Mouse (Mus musculus): ENCODE measurements at regions not wholly inside any gene's neighbourhood (a gene's known extent, or its start where the extent isn't known, plus 50 kb on each side); places are given as distances from the start of the nearest gene placed in this dataset.

DNA sequence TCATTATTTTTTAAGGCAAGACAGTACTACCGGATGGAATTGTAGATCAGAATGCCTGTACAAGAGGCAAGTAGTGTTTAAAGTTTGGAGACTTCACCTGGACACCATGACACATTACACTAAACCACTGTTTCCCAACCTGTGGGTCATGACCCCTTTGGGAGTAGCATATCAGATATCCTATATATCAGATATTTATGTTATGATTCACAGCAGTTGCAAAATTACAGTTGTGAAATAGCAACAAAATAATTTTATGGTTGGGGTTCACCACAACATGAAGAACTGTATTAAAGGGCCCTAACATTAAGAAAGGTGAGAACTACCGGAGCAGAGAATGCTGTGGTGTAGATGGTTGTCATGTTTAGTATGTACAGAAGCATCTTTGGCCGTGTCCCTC lies 413.2 kb upstream of the Cd180 start:
- no peak for DNase-seq

DNA sequence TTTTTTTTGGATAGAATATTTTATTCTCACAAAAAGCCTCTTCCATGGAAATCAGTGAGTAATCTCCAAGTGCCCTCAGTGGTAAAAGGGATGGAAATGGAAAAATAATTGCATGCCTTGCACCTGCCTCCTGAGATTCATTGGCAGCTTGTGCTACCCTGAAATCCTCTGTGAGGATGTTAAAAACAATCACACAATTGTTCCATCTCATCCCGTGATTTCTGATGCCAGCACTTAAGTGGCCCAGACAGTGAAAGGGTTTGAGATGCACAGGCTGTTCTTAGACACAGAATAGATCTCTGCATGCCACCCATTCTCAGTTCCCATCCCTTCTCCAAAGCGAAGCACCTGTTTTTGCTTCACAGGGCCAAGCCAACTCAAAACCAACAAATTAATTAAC lies 398.9 kb upstream of the Cd180 start:
- DNase-seq, result no peak

DNA sequence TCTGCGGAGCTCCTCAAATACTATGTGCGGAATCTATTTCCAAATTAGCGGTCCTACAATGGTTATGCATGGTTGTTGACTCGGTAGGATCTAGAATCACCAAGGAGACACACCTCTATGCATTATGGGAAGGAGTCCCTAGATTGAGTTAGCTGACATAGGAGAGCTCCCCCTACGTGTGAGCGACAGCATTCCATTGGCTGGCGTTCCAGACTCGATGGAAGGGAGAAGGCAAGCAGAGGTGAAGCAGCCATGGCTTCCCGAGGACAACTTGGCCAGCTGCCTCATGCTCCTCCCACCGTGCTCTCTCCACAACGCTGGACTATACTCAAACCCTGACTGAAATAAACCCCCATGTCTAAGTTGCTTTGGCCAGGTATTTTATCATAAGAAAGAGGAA lies 398.3 kb upstream of the Cd180 start:
- DNase-seq, result no peak

DNA sequence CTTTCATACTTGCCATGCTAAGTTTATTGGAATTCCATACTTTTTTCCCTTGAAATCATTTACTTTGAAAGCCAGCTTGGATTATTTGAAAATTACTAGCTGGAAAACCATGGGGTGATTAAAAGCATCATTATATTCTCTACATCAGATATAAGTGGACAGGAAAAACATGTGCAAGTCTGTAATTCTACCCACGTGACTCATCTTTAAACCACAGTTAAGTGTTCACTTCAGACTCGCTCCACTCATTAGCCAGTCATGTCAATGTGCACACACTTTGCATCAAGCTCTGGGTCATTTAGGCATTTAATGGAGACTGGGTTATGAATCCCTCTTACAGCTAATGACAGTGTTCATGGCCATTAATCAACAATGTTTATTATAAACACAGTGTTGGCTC lies 385.4 kb upstream of the Cd180 start:
- no peak for DNase-seq

DNA sequence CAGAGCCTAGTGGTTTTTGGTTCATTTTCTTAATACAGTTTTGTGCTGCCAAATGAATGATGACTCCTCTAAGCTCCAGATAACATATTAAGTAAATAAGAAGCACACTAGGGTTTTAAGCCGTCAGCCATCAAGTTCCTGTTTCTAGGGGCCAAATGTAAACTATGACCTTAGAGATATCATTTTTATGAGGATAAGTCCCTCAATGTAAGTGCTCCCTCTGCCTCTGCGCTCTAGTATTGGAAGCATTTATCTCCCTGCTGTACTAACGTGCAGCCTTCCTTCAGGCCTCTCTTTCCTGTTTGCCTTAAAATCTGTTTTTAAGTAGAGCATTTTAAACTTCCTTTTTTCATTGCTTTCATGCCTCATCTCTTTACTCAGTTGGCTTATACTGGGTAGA lies 381.3 kb upstream of the Cd180 start:
- DNase-seq, result no peak

DNA sequence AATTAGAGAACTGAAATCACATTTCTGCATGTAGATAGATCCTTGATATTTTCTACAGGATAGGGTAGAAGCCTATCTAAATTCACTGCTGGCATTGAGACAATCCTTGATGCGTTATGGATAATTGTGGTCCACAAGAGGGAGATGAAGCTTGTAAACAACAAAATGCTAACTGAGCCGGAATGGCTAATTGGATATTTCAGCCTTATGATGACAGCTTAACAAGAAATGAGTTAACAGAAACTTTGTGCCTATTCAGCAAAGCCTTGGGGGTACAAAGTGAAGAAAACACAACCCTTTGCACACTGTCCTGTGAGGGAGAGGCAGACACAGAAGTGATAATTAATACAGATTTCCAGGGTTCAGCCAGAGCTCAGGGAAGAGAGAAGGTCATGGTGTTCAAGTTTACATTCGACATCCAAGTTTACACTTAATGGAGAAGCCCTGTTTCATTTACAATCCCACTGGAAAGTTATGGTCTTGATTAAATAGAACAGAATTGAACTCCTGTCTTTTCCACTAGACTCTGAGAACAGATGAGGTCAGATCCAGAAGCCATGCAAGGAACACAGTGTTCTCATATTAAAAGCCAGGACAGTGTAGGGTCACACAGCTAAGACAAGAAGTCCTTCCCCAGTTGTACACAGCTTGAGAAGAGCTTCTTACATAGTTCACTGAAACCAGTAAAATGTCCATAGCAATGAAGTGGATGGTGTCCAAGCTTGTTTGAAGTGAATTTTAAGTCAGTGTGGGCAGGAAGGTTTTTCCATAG lies 377.3 kb upstream of the Cd180 start:
- no peak for DNase-seq

DNA sequence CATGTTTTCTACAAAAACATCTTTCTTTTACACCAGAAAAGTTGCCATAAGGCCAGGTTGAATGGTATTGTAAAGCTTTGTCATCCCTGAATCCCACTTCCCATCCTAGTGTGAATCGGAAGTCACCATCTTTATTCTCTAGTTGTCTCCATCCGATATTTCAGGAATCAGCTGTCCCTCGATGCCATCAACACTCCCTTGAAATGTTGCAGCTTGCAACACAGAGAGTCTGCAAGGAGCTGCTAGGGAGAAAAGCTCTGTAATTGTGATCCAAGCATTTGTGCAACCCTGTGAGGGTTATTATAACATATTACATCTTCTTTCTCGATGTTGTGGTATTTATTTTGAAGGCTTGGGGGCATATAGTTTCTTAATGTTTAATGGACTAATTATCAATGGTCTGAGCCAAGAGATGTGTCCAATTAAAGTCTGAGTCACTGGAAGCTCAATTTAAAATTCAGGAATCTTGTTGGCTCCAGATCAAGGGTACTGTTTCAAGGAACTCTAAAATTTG lies 374.4 kb upstream of the Cd180 start:
- no peak for DNase-seq

DNA sequence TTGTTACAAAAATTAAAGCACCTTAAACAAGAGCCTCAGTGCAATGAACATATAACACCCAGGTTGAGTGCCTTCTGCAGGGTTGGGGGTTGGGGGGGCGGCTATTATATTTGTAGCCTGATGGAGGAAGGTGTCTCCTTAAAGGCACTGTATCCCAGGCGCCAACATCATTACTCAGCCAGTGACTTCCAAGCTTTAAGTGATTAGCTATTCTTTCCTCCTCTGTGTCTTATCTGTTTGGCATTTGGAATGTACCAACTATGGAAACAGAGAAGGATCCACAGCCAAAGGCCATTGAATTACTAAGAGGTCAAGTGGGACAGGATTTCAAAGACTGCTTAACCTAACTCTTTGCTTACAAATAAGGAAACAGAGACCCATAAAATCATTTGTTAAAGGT lies 373.9 kb upstream of the Cd180 start:
- no peak for DNase-seq

DNA sequence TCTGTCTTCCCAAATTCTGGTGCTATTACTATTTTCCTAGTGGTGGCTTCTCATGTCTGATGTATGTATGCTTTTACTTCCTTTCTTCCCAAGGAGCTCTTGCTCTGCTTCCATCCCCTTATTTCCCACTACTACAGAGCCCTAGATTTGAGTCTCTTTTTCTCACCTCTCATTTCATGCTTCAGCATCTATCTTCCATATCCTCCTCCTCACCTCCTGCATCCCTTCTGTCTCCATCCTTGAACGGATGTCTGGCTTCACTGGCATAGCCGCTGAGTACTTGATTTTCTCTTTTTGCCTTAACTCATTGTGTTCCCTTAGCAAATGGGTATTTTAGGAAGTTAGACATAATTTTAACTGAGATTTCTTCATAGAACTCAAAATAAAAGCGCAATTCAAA lies 369.5 kb upstream of the Cd180 start:
- DNase-seq, result no peak

DNA sequence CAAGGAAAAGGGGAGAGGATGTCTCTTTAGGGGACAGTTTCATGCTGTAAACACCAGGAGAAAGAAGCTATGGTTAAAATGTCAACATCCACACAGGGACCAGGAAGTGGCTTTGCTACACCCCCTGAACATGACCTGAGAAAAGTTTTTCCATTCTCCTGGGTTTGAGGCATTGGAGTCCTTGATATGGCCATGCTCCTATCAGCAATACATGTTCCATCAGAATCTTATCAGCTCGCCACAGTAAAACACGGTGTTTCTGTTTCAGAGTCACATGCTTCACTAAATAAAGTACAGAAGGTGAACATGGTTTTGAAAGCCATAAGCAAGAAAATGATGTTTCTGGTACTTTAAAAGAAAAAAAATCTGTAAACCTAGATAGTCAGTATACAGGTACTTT lies 367.4 kb upstream of the Cd180 start:
- no peak for DNase-seq

DNA sequence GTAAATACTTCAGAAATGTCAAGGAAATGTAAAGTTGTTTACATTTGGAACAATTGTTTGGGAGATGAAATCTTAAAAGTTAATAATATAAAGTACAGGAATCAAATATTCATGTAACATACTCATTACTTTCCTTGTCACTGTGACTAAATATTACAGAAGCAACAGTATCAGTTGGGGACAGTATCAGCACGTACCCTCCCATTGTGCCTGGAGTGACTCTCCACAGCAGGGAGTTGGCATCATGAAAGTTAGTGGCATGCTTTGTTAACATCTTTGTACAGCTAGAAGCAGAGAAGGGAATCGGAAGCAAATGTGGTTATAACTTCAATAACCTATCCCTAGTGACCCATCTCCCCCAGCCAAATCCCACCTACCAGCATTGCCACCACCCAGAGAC lies 366.8 kb upstream of the Cd180 start:
- DNase-seq, result no peak

DNA sequence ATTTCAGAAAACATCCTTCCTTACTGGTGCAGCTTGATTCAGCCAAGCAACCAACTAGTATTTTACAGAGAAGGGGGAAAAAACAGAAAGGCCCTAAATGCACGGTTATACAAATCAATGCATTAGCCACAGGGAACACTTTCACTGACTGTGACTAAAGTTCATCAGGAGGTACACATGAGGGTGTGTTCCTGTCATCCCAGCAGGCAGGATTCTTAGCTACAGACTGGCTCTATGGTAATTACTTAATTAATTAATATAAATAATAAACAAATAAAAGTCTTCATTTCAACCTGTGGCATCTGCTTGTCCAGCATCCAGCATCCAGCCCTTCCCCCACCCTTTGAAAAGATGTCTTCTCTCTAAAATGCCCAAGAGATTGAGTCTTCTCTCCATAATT lies 359.7 kb upstream of the Cd180 start:
- DNase-seq, result no peak

DNA sequence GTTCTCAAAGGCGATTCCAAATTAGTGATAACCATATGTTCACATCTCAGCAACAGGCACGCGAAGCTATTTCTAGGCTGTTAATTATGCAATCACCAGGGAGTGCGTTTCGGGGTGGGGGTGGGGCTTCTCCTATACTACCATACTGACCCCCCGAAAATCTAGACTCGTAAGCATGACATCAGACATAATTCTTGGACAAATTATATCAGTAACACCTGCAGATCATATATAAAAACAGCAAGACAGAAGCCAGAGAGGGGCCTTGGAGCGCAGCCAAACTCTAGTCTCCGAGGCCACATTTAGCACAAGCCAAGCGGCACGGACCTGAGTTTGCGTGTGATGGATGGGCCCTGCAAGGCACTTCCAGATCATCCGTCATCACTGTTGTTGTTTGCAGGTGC lies 359.2 kb upstream of the Cd180 start:
- no peak for DNase-seq

DNA sequence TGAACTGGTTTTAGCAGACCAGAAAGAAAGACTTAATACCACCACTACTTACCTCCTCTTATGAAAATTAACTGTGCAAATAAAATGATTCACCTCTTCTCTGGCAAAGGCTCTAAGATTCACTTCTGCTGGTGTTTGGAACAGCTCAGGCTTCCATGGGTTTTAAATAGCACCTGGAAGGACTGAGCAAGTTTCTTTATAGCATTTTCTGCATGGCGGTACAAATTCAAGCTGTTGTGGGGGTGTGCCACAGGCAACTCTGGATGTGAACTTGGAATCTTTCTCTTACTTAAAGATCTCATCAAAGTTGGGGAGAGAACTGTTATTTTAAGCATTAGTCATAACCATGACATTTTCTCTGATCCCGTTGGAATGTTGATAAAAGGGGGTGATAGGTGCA lies 350.1 kb upstream of the Cd180 start:
- no peak for DNase-seq

DNA sequence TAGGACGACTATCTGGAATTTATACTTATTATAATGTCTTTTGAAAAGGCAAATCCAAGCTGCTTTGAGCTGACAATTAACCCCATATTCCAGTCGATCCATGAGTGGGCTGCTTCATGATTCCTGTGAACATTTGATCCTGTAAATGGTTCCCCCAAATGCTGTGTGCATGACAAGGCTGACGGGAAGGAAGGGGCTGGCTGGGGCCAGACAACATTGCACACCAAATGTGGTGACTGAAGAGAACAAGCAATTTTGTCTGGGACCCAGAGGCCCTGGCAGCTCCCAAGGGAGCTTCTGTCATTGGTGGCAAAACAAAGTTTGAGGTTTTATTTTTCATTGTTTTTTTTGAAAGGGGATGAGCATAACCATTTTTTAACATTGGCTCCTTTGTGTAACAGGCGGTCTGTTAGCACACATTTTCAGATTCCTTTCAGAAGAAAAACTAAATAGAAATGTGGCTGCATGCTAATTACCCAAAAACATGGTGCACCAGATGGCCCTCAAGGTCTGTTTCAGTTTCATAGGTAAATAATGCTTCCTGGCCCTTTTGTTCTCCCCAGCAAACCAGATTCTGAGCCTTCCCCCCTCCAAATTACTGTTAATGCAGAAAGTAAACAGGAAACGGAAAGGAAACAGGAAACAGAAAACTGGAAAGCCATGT lies 348.6 kb upstream of the Cd180 start:
- DNase-seq, result no peak

DNA sequence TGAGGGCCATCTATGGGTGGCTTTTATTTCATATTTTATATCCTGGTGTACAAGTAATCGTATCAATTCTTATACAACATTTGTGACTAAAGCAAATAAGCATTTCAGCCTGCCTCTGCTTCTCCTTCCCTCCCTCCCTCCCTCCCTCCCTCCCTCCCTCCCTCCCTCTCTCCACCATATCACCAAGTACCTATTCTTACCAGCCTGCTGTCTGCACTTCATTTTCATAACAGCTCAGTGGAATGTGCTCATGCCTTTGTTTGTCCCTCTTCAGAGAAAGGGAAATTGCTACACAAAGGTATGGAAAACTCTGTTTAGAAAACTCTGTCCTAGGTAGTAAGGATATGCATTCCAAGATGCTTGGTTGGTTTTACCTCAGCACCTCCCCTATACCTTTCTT lies 343.9 kb upstream of the Cd180 start:
- no peak for DNase-seq

DNA sequence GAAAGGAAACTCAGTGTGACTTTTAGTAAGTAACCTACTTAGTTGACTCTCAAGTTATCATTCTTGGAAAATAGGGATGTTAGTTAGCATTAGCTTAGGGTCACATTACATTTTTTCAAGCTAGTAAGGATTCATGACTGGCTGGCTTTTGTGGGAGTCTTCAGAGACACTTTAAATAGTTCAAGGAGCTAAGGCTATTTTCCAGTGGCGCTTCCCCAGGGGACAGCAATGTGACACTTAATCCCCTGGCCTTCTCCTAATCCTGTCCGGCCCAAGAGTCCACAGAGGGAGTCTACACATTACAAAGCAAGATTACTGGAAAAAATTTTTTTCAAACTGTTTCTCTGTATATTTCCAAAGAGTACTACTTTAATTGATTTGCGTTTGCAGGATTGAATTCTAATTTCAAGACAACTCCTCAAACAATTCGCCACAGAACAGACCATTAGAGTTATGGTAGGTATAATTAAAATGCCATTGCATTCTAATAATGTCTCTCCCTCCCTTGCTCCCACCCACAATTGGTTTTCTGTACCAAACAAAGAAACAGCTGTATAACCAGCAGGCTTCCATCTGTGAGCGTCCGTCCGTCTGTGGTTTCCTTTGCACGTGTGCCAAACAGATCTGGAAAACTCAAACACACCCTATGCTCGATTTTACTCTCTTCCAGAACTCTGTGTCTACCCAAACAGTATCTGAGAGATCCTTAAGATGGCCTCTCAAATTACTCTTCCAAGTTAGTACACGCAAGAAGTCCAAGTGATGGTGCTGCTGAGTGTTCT lies 341.1 kb upstream of the Cd180 start:
- no peak for DNase-seq

DNA sequence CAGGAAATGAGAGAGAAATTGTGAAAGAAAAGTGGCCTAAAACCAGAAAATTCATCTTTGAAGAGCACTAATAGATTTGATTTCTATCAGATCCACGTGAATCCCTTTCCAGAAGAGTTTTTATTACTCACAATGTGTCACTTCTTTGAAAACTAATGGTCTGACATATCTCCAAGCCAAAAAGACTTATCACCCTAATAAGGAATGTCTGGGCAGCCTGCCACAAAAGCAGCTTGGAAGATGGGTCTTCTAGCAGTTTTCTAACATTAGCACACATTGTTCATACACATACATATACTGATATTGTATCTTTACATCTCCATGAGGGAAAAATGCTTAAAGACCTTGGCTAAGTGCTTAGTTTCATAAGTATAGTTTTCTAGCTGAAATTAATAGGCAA lies 337.8 kb upstream of the Cd180 start:
- no peak for DNase-seq

DNA sequence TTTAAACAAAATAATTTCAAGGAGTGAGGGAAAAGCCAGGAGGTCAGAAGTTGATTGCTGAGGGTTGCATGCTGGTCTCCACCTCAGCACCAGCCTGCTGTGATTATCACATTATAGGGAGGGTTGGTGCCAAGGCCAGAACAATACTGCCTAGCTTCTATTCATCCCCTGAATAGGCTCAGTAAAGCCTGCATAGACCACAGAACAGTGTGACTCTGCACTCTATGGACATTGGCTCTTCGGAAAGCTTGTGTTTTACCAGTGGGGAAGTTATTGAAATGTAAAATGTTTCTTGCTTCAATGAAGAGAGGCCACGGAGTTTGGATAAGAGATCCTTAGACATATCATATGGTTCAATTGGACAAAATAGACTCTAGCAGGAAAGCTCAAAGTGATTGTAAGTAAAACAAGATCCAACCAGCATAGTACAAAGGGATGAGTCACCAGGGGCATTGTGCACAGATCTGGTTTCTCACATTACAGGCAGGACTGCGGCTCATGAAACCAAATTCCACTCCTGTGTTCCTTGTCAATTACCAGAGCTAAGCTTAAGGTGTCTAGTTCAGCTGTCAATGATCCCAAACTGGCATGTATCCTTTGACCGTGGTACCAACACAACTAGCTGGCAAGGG lies 320.8 kb upstream of the Cd180 start:
- DNase-seq, result no peak

DNA sequence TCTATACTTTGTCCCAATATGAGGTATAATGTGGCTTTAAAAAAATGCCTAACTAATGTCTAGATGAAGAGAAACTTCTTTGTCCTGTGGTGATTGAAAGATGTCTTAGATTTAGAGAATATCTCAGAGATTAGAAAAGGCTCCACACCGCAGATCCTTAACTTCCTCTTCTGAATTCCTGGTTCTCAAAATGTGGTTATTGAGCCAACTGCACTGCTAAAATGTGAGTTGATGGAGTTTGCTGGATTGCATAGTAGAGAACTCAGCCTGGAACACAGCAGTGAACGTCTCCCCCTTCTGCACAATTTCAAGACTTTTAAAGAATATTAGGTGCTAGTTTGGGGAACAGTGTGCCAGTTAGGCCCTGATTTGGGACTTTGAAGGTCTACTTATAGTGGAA lies 312.7 kb upstream of the Cd180 start:
- no peak for DNase-seq

DNA sequence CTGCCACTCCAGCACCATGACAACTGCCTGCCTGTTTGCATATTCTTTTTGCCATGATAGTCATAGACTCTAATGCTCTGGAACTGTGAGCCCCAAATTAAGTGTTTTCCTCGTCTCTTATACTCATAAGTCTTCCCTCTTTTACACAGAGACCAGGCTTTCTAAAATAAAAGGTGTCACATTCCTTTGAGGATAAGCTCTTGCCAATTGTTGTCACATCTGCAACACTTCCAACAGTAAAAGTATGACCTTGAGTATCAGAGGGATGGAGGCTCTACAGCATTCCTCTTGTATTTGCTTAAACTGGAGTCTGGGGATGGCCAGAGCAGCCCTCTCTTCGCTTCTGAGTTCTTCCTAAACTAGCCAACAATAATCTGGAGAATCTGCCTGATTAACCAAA lies 301.4 kb upstream of the Cd180 start:
- DNase-seq, result no peak

DNA sequence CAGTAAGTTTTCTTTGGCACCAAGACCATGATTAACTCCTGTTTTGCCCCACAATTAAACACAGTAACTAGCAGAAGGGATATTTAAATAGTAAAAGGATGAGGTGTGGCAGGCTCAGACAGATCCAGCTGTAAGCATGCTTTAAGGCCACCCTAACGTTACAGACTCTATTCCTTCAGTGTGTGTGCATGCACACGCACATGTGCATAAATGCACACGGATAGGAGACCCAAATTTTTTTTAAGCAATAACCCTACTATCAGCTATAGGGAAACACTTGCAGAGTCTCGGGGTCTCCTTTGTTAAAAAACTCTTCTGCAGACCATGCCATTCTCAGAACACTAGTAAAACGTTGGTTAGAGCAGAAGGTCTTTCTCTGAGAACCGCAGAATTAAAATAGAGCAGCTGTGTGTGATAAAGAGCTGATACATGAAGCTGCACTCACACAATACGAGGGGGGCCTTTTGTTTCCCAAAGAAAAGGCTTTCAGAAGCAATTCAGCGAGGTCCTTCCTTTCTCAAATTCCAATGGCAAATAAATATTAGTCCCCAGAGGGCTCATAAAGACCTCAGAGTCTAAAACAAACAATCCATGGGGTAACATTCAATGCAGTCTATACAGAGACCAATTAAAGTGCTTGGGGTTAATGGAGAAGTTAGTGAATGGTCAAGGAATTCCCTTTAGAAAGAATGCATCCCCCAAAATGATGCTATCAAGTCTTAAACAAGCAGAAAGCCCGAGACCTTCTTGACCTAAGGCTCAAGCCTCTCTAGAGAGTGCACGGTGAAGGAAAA lies 300.3 kb upstream of the Cd180 start:
- DNase-seq, result no peak

DNA sequence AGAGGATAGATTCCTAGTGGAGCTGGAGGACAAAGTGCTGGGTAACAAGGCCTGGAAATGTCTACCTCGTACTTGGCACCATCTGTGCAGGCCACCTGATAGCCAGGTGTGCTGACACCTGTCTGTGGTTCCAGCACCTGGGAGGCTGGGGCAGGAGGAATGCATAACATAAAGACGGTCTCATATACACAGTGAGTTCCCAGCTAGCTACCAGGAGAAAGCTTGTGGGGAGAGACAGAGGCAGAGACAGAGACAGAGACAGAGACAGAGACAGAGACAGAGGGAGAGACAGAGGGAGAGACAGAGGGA lies 299.7 kb upstream of the Cd180 start:
- DNase-seq, result no peak

Data from kidney, adult 18-20 months (tissue).